Mouse (Mus musculus) MEL (cell line): ENCODE measurements around the gene Ppif. TPM values are rescaled to one million over a fixed set of nuclear protein-coding genes. Genes with fewer than 3 reads are reported as not detected.

Experiments
- DNase-seq: peaks from one replicate; pipeline ENCODE4 v3.0.0; 2011; ENCODE audit warnings: low read depth, low spot score
- H3K27ac ChIP-seq: 2 replicates; pipeline ENCODE4 v1.5.1; 2012; ENCODE audit warnings: low read depth, mild to moderate bottlenecking, control low read depth, low read length, moderate library complexity; ENCODE audit not compliant: control insufficient read depth
- H3K27me3 ChIP-seq, 2 experiments: fragments of 150-350 bp in 1 of 2; sonication (generic) in 1 of 2; 2 replicates each; pipeline ENCODE4 v1.6.1; 2012; ENCODE audit warnings: low read length in 2 of 2, mild to moderate bottlenecking in 2 of 2, improper control_type of control experiment in 1 of 2, moderate library complexity in 1 of 2; ENCODE audit not compliant: insufficient read depth in 2 of 2, control insufficient read depth in 1 of 2
- H3K36me3 ChIP-seq, 2 experiments: 2 replicates each; pipeline ENCODE4 v1.6.1; 2012 to 2014; ENCODE audit warnings: low read length in 2 of 2, improper control_type of control experiment in 1 of 2, inconsistent platforms in 1 of 2, mild to moderate bottlenecking in 1 of 2; ENCODE audit not compliant: insufficient read depth in 2 of 2, control insufficient read depth in 1 of 2
- H3K4me1 ChIP-seq, 2 experiments: fragments of 150-350 bp in 1 of 2; sonication (generic) in 1 of 2; 2 replicates each; pipeline ENCODE4 v1.6.1; 2012; ENCODE audit warnings: low read length in 2 of 2, improper control_type of control experiment in 1 of 2, mild to moderate bottlenecking in 1 of 2; ENCODE audit not compliant: insufficient read depth in 2 of 2, control insufficient read depth in 1 of 2
- H3K4me3 ChIP-seq, 2 experiments: fragments of 150-350 bp in 1 of 2; sonication (generic) in 1 of 2; 2 replicates each; pipeline ENCODE4 v1.5.1; 2012; ENCODE audit warnings: low read depth in 2 of 2, low read length in 2 of 2, mild to moderate bottlenecking in 2 of 2, moderate library complexity in 2 of 2, control low read depth in 1 of 2, improper control_type of control experiment in 1 of 2; ENCODE audit not compliant: control insufficient read depth in 1 of 2, insufficient read depth in 1 of 2
- H3K79me2 ChIP-seq: 2 replicates; pipeline ENCODE4 v1.6.1; 2012; ENCODE audit warnings: mild to moderate bottlenecking, low read length, moderate library complexity; ENCODE audit not compliant: control insufficient read depth, poor library complexity, insufficient read depth
- H3K9ac ChIP-seq: 2 replicates; pipeline ENCODE4 v1.6.1; 2012; ENCODE audit warnings: low read depth, mild to moderate bottlenecking, control low read depth, low read length, moderate library complexity; ENCODE audit not compliant: control insufficient read depth, poor library complexity, severe bottlenecking
- H3K9me3 ChIP-seq: fragments of 150-350 bp; sonication (generic); replicated peaks from 2 replicates; pipeline ENCODE4 v1.6.1; 2012; ENCODE audit warnings: mild to moderate bottlenecking, low read length, improper control_type of control experiment, moderate library complexity; ENCODE audit not compliant: insufficient read depth
- CHD2 ChIP-seq: IDR thresholded peaks from 2 replicates; pipeline ENCODE4 v1.6.1; 2011; ENCODE audit warnings: low read length, improper control_type of control experiment
- CTCF ChIP-seq, 3 experiments: IDR thresholded peaks in 2 of 3; conservative IDR thresholded peaks in 1 of 3; 2 replicates each; pipeline ENCODE4 v1.5.1; 2011 to 2012; ENCODE audit warnings: low read length in 3 of 3, low read depth in 2 of 3, mild to moderate bottlenecking in 2 of 3, improper control_type of control experiment in 1 of 3, inconsistent platforms in 1 of 3, mixed read lengths in 1 of 3, moderate library complexity in 1 of 3; ENCODE audit not compliant: control insufficient read depth in 1 of 3, insufficient read depth in 1 of 3, poor library complexity in 1 of 3, severe bottlenecking in 1 of 3
- GATA1 ChIP-seq: IDR thresholded peaks from 2 replicates; pipeline ENCODE4 v1.6.1; 2011; ENCODE audit warnings: low read depth, low read length, improper control_type of control experiment
- KAT2A ChIP-seq: conservative IDR thresholded peaks from 2 replicates; pipeline ENCODE4 v1.6.1; 2012; ENCODE audit warnings: low read depth, low read length, improper control_type of control experiment, inconsistent platforms
- MAFK ChIP-seq: IDR thresholded peaks from 2 replicates; pipeline ENCODE4 v1.6.1; 2011; ENCODE audit warnings: low read depth, mild to moderate bottlenecking, low read length, improper control_type of control experiment, borderline replicate concordance
- MAX ChIP-seq: IDR thresholded peaks from 2 replicates; pipeline ENCODE4 v1.6.1; 2011; ENCODE audit warnings: low read length, improper control_type of control experiment
- MAZ ChIP-seq: IDR thresholded peaks from 2 replicates; pipeline ENCODE4 v1.6.1; 2012; ENCODE audit warnings: low read depth, mild to moderate bottlenecking, inconsistent platforms, low read length, improper control_type of control experiment
- MEF2A ChIP-seq: IDR thresholded peaks from 2 replicates; pipeline ENCODE4 v1.6.1; 2014; ENCODE audit warnings: low read depth, mild to moderate bottlenecking, inconsistent platforms, low read length, improper control_type of control experiment; ENCODE audit not compliant: poor library complexity, insufficient replicate concordance, severe bottlenecking; ENCODE audit errors: extremely low read depth
- MXI1 ChIP-seq: IDR thresholded peaks from 2 replicates; pipeline ENCODE4 v1.6.1; 2011; ENCODE audit warnings: mild to moderate bottlenecking, low read depth, low read length, improper control_type of control experiment
- MYB ChIP-seq: IDR thresholded peaks from 2 replicates; pipeline ENCODE4 v1.6.1; 2011; ENCODE audit warnings: mild to moderate bottlenecking, low read depth, low read length, improper control_type of control experiment
- MYC ChIP-seq: IDR thresholded peaks from 2 replicates; pipeline ENCODE4 v1.6.1; 2011; ENCODE audit warnings: low read depth, mild to moderate bottlenecking, low read length, improper control_type of control experiment, moderate library complexity
- NELFE ChIP-seq: IDR thresholded peaks from 2 replicates; pipeline ENCODE4 v1.6.1; 2011; ENCODE audit warnings: low read depth, low read length, improper control_type of control experiment
- NRF1 ChIP-seq: IDR thresholded peaks from 2 replicates; pipeline ENCODE4 v1.6.1; 2014; ENCODE audit warnings: low read depth, mild to moderate bottlenecking, inconsistent platforms, low read length, improper control_type of control experiment, moderate library complexity; ENCODE audit not compliant: poor library complexity, insufficient read depth, severe bottlenecking
- POLR2AphosphoS2 ChIP-seq: IDR thresholded peaks from 2 replicates; pipeline ENCODE4 v1.6.1; 2011; ENCODE audit warnings: low read length, improper control_type of control experiment
- RCOR1 ChIP-seq: IDR thresholded peaks from 2 replicates; pipeline ENCODE4 v1.6.1; 2012; ENCODE audit warnings: low read depth, mild to moderate bottlenecking, inconsistent platforms, low read length, improper control_type of control experiment
- SIN3A ChIP-seq: IDR thresholded peaks from 2 replicates; pipeline ENCODE4 v1.6.1; 2012; ENCODE audit warnings: low read length, improper control_type of control experiment, inconsistent platforms
- SMC3 ChIP-seq: IDR thresholded peaks from 2 replicates; pipeline ENCODE4 v1.6.1; 2011; ENCODE audit warnings: low read depth, low read length, improper control_type of control experiment
- TAL1 ChIP-seq: IDR thresholded peaks from 2 replicates; pipeline ENCODE4 v1.6.1; 2012; ENCODE audit warnings: mild to moderate bottlenecking, inconsistent platforms, low read length, moderate library complexity, mixed read lengths
- TBP ChIP-seq: IDR thresholded peaks from 2 replicates; pipeline ENCODE4 v1.8.0; 2011; ENCODE audit warnings: low read depth, low read length, improper control_type of control experiment
- TCF12 ChIP-seq: IDR thresholded peaks from 2 replicates; pipeline ENCODE4 v1.6.1; 2014; ENCODE audit warnings: low read depth, mild to moderate bottlenecking, inconsistent platforms, low read length, improper control_type of control experiment, moderate library complexity
- ZC3H11A ChIP-seq: IDR thresholded peaks from 2 replicates; pipeline ENCODE4 v1.6.1; 2012; ENCODE audit warnings: low read depth, mild to moderate bottlenecking, inconsistent platforms, low read length, improper control_type of control experiment
- ZKSCAN1 ChIP-seq: IDR thresholded peaks from 2 replicates; pipeline ENCODE4 v1.6.1; 2012; ENCODE audit warnings: low read depth, mild to moderate bottlenecking, inconsistent platforms, low read length, improper control_type of control experiment, moderate library complexity
- ZNF384 ChIP-seq: IDR thresholded peaks from 2 replicates; pipeline ENCODE4 v1.6.1; 2012; ENCODE audit warnings: low read depth, mild to moderate bottlenecking, inconsistent platforms, low read length, improper control_type of control experiment
- polyA plus RNA-seq, 2 experiments: library from polyadenylated mRNA; stranded (reverse) in 1 of 2; unstranded in 1 of 2; fragments of >175 nt in 1 of 2; fragments of >200 nt in 1 of 2; gene quantifications; 2 replicates each; pipeline versions ENCODE4 v1.2.1 to v1.2.4; 2012; ENCODE audit warnings: low replicate concordance in 2 of 2, low read depth in 1 of 2; ENCODE audit not compliant: insufficient read length in 2 of 2, insufficient read depth in 1 of 2, missing spikeins in 1 of 2
- total RNA-seq: library from RNA; depleted of rRNA; stranded (reverse); fragments of 300-350 nt; gene quantifications from 2 replicates; pipeline ENCODE4 v1.2.3, GENCODE M21; 2012

Gene Ppif
- total and polyA plus RNA-seq, 3 experiments = 71.0 to 128 (median 127) TPM

- Histone ChIP-seq H3K79me2 (no peaks in the 10 kb centered on the region), H3K4me3 (no peak overlapping the region), H3K9me3 (no peaks in the 10 kb centered on the region), H3K27me3 (no peaks in the 10 kb centered on the region), H3K9ac (no peak overlapping the region), H3K27ac (no peak overlapping the region), H3K36me3 (no peaks in the 10 kb centered on the region), H3K4me1 (no peaks in the 10 kb centered on the region)
- DNase-seq = no peak
- no peak for TF ChIP-seq KAT2A
- no peak for TF ChIP-seq TAL1
- no peak for TF ChIP-seq MEF2A
- no peak for TF ChIP-seq TCF12
- no peak for TF ChIP-seq NELFE
- no peak for TF ChIP-seq ZC3H11A
- no peak for TF ChIP-seq MAFK
- no peak for TF ChIP-seq GATA1
- no peak for TF ChIP-seq CHD2
- TF ChIP-seq MAX = no peak
- TF ChIP-seq SMC3 = no peak
- TF ChIP-seq SIN3A = no peak
- no peak for TF ChIP-seq MAZ
These were observed 42.2 kb downstream of the Ppif start for GRCm38 (mm10) chr14:25736140-25736539.

- Histone ChIP-seq H3K4me1 (no peaks in the 10 kb centered on the region), H3K27ac (no peak overlapping the region), H3K4me3 (no peak overlapping the region), H3K27me3 (no peaks in the 10 kb centered on the region), H3K9me3 (no peaks in the 10 kb centered on the region), H3K36me3 (no peaks in the 10 kb centered on the region), H3K9ac (no peak overlapping the region), H3K79me2 (no peaks in the 10 kb centered on the region)
- no peak for DNase-seq
- no peak for TF ChIP-seq MYC
- TF ChIP-seq CHD2 = no peak
- TF ChIP-seq MXI1 = no peak
- no peak for TF ChIP-seq MAX
- no peak for TF ChIP-seq POLR2AphosphoS2
- TF ChIP-seq NRF1 = no peak
- no peak for TF ChIP-seq RCOR1
- no peak for TF ChIP-seq MYB
- no peak for TF ChIP-seq ZC3H11A
- no peak for TF ChIP-seq CTCF (IDR thresholded peaks at IDR 0.05 in 2 of 3, conservative IDR thresholded peaks at IDR 0.05 in 1 of 3; ENCODE audit: control insufficient read depth in 1 of 3, insufficient read depth in 1 of 3, low read depth in 2 of 3, low read length in 3 of 3, poor library complexity in 1 of 3, severe bottlenecking in 1 of 3)
- TF ChIP-seq SMC3 = no peak
- no peak for TF ChIP-seq MAFK
- no peak for TF ChIP-seq ZKSCAN1
- no peak for TF ChIP-seq GATA1
- no peak for TF ChIP-seq ZNF384
- TF ChIP-seq TBP = no peak
- TF ChIP-seq KAT2A = no peak
These were observed 42.6 kb downstream of the Ppif start for GRCm38 (mm10) chr14:25736589-25736988.
